Mouse (Mus musculus): ENCODE data around the gene Lias. TPM values are rescaled to one million over a fixed set of nuclear protein-coding genes. Genes with fewer than 3 reads are reported as not detected.

Gene Lias
- polyA plus RNA-seq, 1 experiment from 2014 or later = 70.4 TPM

- no peak overlapping the region for H3K4me3 ChIP-seq (ENCODE audit: low read depth, low read length)
- H3K27me3 ChIP-seq (ENCODE audit: control insufficient read depth, insufficient read depth, low read length) = no peaks in the 10 kb centered on the region
- no peak for ATAC-seq (replicated peaks; ENCODE audit: insufficient number of reproducible peaks, low FRiP score, low TSS enrichment, low read depth)
- H3K4me1 ChIP-seq (ENCODE audit: control insufficient read depth, insufficient read depth, low read length) = no peaks in the 10 kb centered on the region
- H3K9me3 ChIP-seq (replicated peaks; ENCODE audit: control insufficient read depth, low read length) = no peaks in the 10 kb centered on the region
- no peak for DNase-seq (ENCODE audit: low spot score)
- no peak overlapping the region for H3K27ac ChIP-seq (replicated peaks; ENCODE audit: low read depth, low read length)
- no peaks in the 10 kb centered on the region; the same call in 1 of the 2 replicates for H3K36me3 ChIP-seq (replicated peaks; ENCODE audit: control insufficient read depth, insufficient read depth, low read depth, low read length)
- H3K4me2 ChIP-seq (ENCODE audit: low read depth, low read length) = no peak overlapping the region
- WGBS = 80% methylated on average over 4 of the region's 4 CpGs
- H3K9ac ChIP-seq (replicated peaks; ENCODE audit: low read length) = no peak overlapping the region
Measured at GRCm38 (mm10) chr5:65448941-65449340, 57.6 kb downstream of the Lias start.

- ATAC-seq (replicated peaks; ENCODE audit: insufficient number of reproducible peaks, low FRiP score, low TSS enrichment, low read depth) (no peak), DNase-seq (ENCODE audit: low spot score) (no peak)
- no peak overlapping the region for H3K4me2 ChIP-seq (ENCODE audit: low read depth, low read length)
- no peak overlapping the region for H3K27ac ChIP-seq (replicated peaks; ENCODE audit: low read depth, low read length)
- H3K9ac ChIP-seq (replicated peaks; ENCODE audit: low read length) = no peak overlapping the region
- no peaks in the 10 kb centered on the region for H3K9me3 ChIP-seq (replicated peaks; ENCODE audit: control insufficient read depth, low read length)
- no peaks in the 10 kb centered on the region for H3K4me1 ChIP-seq (ENCODE audit: control insufficient read depth, insufficient read depth, low read length)
- H3K36me3 ChIP-seq (replicated peaks; ENCODE audit: control insufficient read depth, insufficient read depth, low read depth, low read length) = no peaks in the 10 kb centered on the region; the same call in 1 of the 2 replicates
- WGBS = 74% methylated on average over 5 of the region's 5 CpGs
- H3K27me3 ChIP-seq (ENCODE audit: control insufficient read depth, insufficient read depth, low read length) = no peaks in the 10 kb centered on the region
- no peak overlapping the region for H3K4me3 ChIP-seq (ENCODE audit: low read depth, low read length)
Measured at GRCm38 (mm10) chr5:65454771-65455170, 63.5 kb downstream of the Lias start.

GRCm38 (mm10) chr5:65457086-65457827, 66.0 kb downstream of the Lias start:
- no peaks in the 10 kb centered on the region for H3K27me3 ChIP-seq (ENCODE audit: control insufficient read depth, insufficient read depth, low read length)
- no peak overlapping the region for H3K4me2 ChIP-seq (ENCODE audit: low read depth, low read length)
- H3K9me3 ChIP-seq (replicated peaks; ENCODE audit: control insufficient read depth, low read length) = no peaks in the 10 kb centered on the region
- no peak overlapping the region for H3K9ac ChIP-seq (replicated peaks; ENCODE audit: low read length)
- DNase-seq (ENCODE audit: low spot score) (peak; percentile 84), ATAC-seq (replicated peaks; ENCODE audit: insufficient number of reproducible peaks, low FRiP score, low TSS enrichment, low read depth) (peak; percentile 87)
- peak overlapping the region; percentile 68 for H3K27ac ChIP-seq (replicated peaks; ENCODE audit: low read depth, low read length)
- H3K4me3 ChIP-seq (ENCODE audit: low read depth, low read length) = no peak overlapping the region
- no peaks in the 10 kb centered on the region for H3K36me3 ChIP-seq (replicated peaks; ENCODE audit: control insufficient read depth, insufficient read depth, low read depth, low read length)
- WGBS = 45% methylated on average over 7 of the region's 7 CpGs
- no peaks in the 10 kb centered on the region for H3K4me1 ChIP-seq (ENCODE audit: control insufficient read depth, insufficient read depth, low read length)

GRCm38 (mm10) chr5:65457846-65458245, 66.5 kb downstream of the Lias start:
- 77% methylated on average over 5 of the region's 5 CpGs for WGBS
- Histone ChIP-seq H3K4me3 (ENCODE audit: low read depth, low read length) (no peak overlapping the region), H3K4me2 (ENCODE audit: low read depth, low read length) (no peak overlapping the region), H3K27ac (replicated peaks; ENCODE audit: low read depth, low read length) (peak overlapping the region; percentile 39; the same call in 1 of the 2 replicates), H3K4me1 (ENCODE audit: control insufficient read depth, insufficient read depth, low read length) (no peaks in the 10 kb centered on the region), H3K27me3 (ENCODE audit: control insufficient read depth, insufficient read depth, low read length) (no peaks in the 10 kb centered on the region), H3K9me3 (replicated peaks; ENCODE audit: control insufficient read depth, low read length) (no peaks in the 10 kb centered on the region), H3K9ac (replicated peaks; ENCODE audit: low read length) (no peak overlapping the region), H3K36me3 (replicated peaks; ENCODE audit: control insufficient read depth, insufficient read depth, low read depth, low read length) (no peaks in the 10 kb centered on the region)
- ATAC-seq (replicated peaks; ENCODE audit: insufficient number of reproducible peaks, low FRiP score, low TSS enrichment, low read depth) (no peak), DNase-seq (ENCODE audit: low spot score) (no peak)

- 94% methylated on average over 3 of the region's 3 CpGs for WGBS
- H3K27me3 ChIP-seq (ENCODE audit: control insufficient read depth, insufficient read depth, low read length) = no peaks in the 10 kb centered on the region
- no peak for ATAC-seq (replicated peaks; ENCODE audit: insufficient number of reproducible peaks, low FRiP score, low TSS enrichment, low read depth)
- H3K27ac ChIP-seq (replicated peaks; ENCODE audit: low read depth, low read length) = no peak overlapping the region
- H3K4me3 ChIP-seq (ENCODE audit: low read depth, low read length) = no peak overlapping the region
- H3K9ac ChIP-seq (replicated peaks; ENCODE audit: low read length) = no peak overlapping the region
- H3K4me2 ChIP-seq (ENCODE audit: low read depth, low read length) = no peak overlapping the region
- no peaks in the 10 kb centered on the region for H3K4me1 ChIP-seq (ENCODE audit: control insufficient read depth, insufficient read depth, low read length)
- DNase-seq (ENCODE audit: low spot score) = no peak
- H3K36me3 ChIP-seq (replicated peaks; ENCODE audit: control insufficient read depth, insufficient read depth, low read depth, low read length) = no peaks in the 10 kb centered on the region; the same call in 1 of the 2 replicates
- no peaks in the 10 kb centered on the region for H3K9me3 ChIP-seq (replicated peaks; ENCODE audit: control insufficient read depth, low read length)
Measured at GRCm38 (mm10) chr5:65459454-65459853, 68.2 kb downstream of the Lias start.

Other genes starting within 250 kb of the Lias start
- gene Wdr19, start 191.8 kb upstream of the Lias start, polyA plus RNA-seq (2014; fragmentation: Nextera tagmentation; extraction: Ambion mirVana) = 13.6 and 14.1 TPM in 2 replicates
- 125 and 131 TPM in 2 replicates for gene Rfc1, start 55.8 kb upstream of the Lias start, polyA plus RNA-seq (2014; fragmentation: Nextera tagmentation; extraction: Ambion mirVana)
- gene Klb, start 43.2 kb upstream of the Lias start, polyA plus RNA-seq (2014; fragmentation: Nextera tagmentation; extraction: Ambion mirVana) = not detected in 2 replicates
- 1,036 and 1,093 TPM in 2 replicates for gene Rpl9, start 53 bp upstream of the Lias start, polyA plus RNA-seq (2014; fragmentation: Nextera tagmentation; extraction: Ambion mirVana)
- 104 and 112 TPM in 2 replicates for gene Ugdh, start 44.5 kb downstream of the Lias start, polyA plus RNA-seq (2014; fragmentation: Nextera tagmentation; extraction: Ambion mirVana)
- not detected in 2 replicates for gene Gm43552, start 101.3 kb downstream of the Lias start, polyA plus RNA-seq (2014; fragmentation: Nextera tagmentation; extraction: Ambion mirVana)
- 77.6 and 82.5 TPM in 2 replicates for gene Smim14, start 145.7 kb downstream of the Lias start, polyA plus RNA-seq (2014; fragmentation: Nextera tagmentation; extraction: Ambion mirVana)
- 164 and 170 TPM in 2 replicates for gene Ube2k, start 145.7 kb downstream of the Lias start, polyA plus RNA-seq (2014; fragmentation: Nextera tagmentation; extraction: Ambion mirVana)